Mouse (Mus musculus) gastrocnemius, adult 2 months (tissue): ENCODE measurements around the gene Fbxo33. TPM values are rescaled to one million over a fixed set of nuclear protein-coding genes. Genes with fewer than 3 reads are reported as not detected.
A peak's percentile ranks its signal among the peaks of the same experiment; 100 is the strongest.

Experiments used
- DNase-seq: peaks from one replicate; pipeline ENCODE4 v3.0.0; 2022
- H3K27ac ChIP-seq: fragments of 200-600 bp; 2 replicates; pipeline ENCODE4 v1.8.1; 2022; ENCODE audit warnings: mild to moderate bottlenecking
- H3K4me3 ChIP-seq: fragments of 200-600 bp; 2 replicates; pipeline ENCODE4 v1.8.1; 2022; ENCODE audit warnings: mild to moderate bottlenecking, moderate library complexity
- CTCF ChIP-seq: fragments of 200-600 bp; IDR thresholded peaks from 2 replicates; pipeline ENCODE4 v1.8.1; 2022; ENCODE audit warnings: antibody characterized with exemption, mild to moderate bottlenecking, moderate library complexity
- intact Hi-C: fragments of 180-260 bp; cut with DNase I; formaldehyde crosslinking; loops from one replicate; pipeline ENCODE4 v1.15.1; 2025
- total RNA-seq, 2 experiments: library from RNA; stranded (reverse); gene quantifications; 2 replicates each; pipeline ENCODE4 v1.2.3; 2021

Gene Fbxo33
- total RNA-seq, 2 experiments from 2014 or later = 2.4 to 3.4 TPM

GRCm38 (mm10) chr12:59218640-59219321 is 744 bp downstream of the Fbxo33 start:
- TF ChIP-seq CTCF = no peak
- peak; percentile 49 for DNase-seq
- intact Hi-C loops = loop anchor here (2.0 to 5.0 kb wide), 2 partner anchors 152 to 206 kb away; partner anchors contain the start of genes Gemin2, Pnn and Sec23a
- peak overlapping the region; percentile 97 for H3K4me3 ChIP-seq
- peak overlapping the region; percentile 97 for H3K27ac ChIP-seq

- no peak for TF ChIP-seq CTCF
- intact Hi-C loops = loop anchor here (5.0 kb wide), 1 partner anchor 205 kb away; the partner anchor contains the start of genes Gemin2 and Sec23a
- no peak overlapping the region for H3K27ac ChIP-seq
- peak overlapping the region; percentile 97 for H3K4me3 ChIP-seq
- no peak for DNase-seq
Observed at GRCm38 (mm10) chr12:59217331-59217730, 2.2 kb downstream of the Fbxo33 start.

GRCm38 (mm10) chr12:59216676-59217266 is 2.8 kb downstream of the Fbxo33 start:
- TF ChIP-seq CTCF = no peak
- Histone ChIP-seq H3K27ac (no peak overlapping the region), H3K4me3 (no peak overlapping the region)
- DNase-seq = no peak
- intact Hi-C loops = loop anchor here (5.0 kb wide), 1 partner anchor 204 kb away; the partner anchor contains the start of genes Gemin2 and Sec23a

GRCm38 (mm10) chr12:59216176-59216575 is 3.3 kb downstream of the Fbxo33 start:
- intact Hi-C loops = loop anchor here (5.0 kb wide), 1 partner anchor 204 kb away; the partner anchor contains the start of genes Gemin2 and Sec23a
- Histone ChIP-seq H3K4me3 (no peak overlapping the region), H3K27ac (no peak overlapping the region)
- no peak for DNase-seq
- TF ChIP-seq CTCF = no peak

GRCm38 (mm10) chr12:59207814-59208213 is 11.7 kb downstream of the Fbxo33 start:
- DNase-seq = no peak
- TF ChIP-seq CTCF = no peak
- H3K4me3 ChIP-seq = no peak overlapping the region
- no peak overlapping the region for H3K27ac ChIP-seq
- intact Hi-C loops = no loop called here

- DNase-seq = no peak
- H3K4me3 ChIP-seq = no peak overlapping the region
- no peak overlapping the region for H3K27ac ChIP-seq
- no peak for TF ChIP-seq CTCF
- intact Hi-C loops = no loop called here
Observed at GRCm38 (mm10) chr12:59207000-59207390, 12.5 kb downstream of the Fbxo33 start.

- no peak for TF ChIP-seq CTCF
- intact Hi-C loops = no loop called here
- H3K4me3 ChIP-seq = no peak overlapping the region
- no peak for DNase-seq
- H3K27ac ChIP-seq = no peak overlapping the region
Observed at GRCm38 (mm10) chr12:59206208-59206999, 13.1 kb downstream of the Fbxo33 start.

GRCm38 (mm10) chr12:59205571-59205970 is 14.0 kb downstream of the Fbxo33 start:
- no peak for TF ChIP-seq CTCF
- intact Hi-C loops = no loop called here
- Histone ChIP-seq H3K4me3 (no peak overlapping the region), H3K27ac (no peak overlapping the region)
- DNase-seq = no peak

- Histone ChIP-seq H3K27ac (no peak overlapping the region), H3K4me3 (no peak overlapping the region)
- intact Hi-C loops = no loop called here
- DNase-seq = no peak
- TF ChIP-seq CTCF = no peak
Observed at GRCm38 (mm10) chr12:59199361-59199760, 20.2 kb downstream of the Fbxo33 start.

- intact Hi-C loops = no loop called here
- no peak for TF ChIP-seq CTCF
- DNase-seq = no peak
- H3K27ac ChIP-seq = no peak overlapping the region
- no peak overlapping the region for H3K4me3 ChIP-seq
Observed at GRCm38 (mm10) chr12:59198750-59199149, 20.8 kb downstream of the Fbxo33 start.

GRCm38 (mm10) chr12:59195941-59196340 is 23.6 kb downstream of the Fbxo33 start:
- no peak for TF ChIP-seq CTCF
- intact Hi-C loops = no loop called here
- DNase-seq = no peak

GRCm38 (mm10) chr12:59195065-59195464 is 24.5 kb downstream of the Fbxo33 start:
- intact Hi-C loops = no loop called here
- TF ChIP-seq CTCF = no peak
- no peak for DNase-seq
- no peak overlapping the region for H3K4me3 ChIP-seq
- H3K27ac ChIP-seq = no peak overlapping the region

More at GRCm38 (mm10) chr12:59195941-59196340, 23.6 kb downstream of the Fbxo33 start:
- no peak overlapping the region for H3K27ac ChIP-seq
- no peak overlapping the region for H3K4me3 ChIP-seq
